Mouse (Mus musculus): Measurements from ENCODE around the gene Dpy19l1. TPM values are rescaled to one million over a fixed set of nuclear protein-coding genes. Genes with fewer than 3 reads are reported as not detected.

Dpy19l1 gene
- total RNA-seq (2014; rRNA removed), result 47.3 and 49.0 TPM in 2 replicates
- polyA plus RNA-seq (2015; fragmentation: Nextera tagmentation; extraction: Ambion mirVana), result 14.4 and 16.8 TPM in 2 replicates

- Histone ChIP-seq H3K27ac (ENCODE audit: low read depth, low read length) (peak within 1 kb of the TSS; percentile 78), H3K4me2 (ENCODE audit: low read depth, low read length, poor library complexity, severe bottlenecking) (peak within 1 kb of the TSS; percentile 74), H3K27me3 (ENCODE audit: insufficient read depth, low read length) (no peaks in the 10 kb centered on the region), H3K9me3 (ENCODE audit: low read length) (no peaks in the 10 kb centered on the region), H3K9ac (replicated peaks; ENCODE audit: low read length, poor library complexity, severe bottlenecking) (peak within 1 kb of the TSS; percentile 68), H3K4me1 (ENCODE audit: insufficient read depth, low read length) (peaks cover 13% of the 10 kb centered on the region; the same call in 1 of the 2 replicates), H3K4me3 (ENCODE audit: low read depth, low read length) (peak within 1 kb of the TSS; percentile 77), H3K36me3 (ENCODE audit: insufficient read depth, low read length) (no peaks in the 10 kb centered on the region)
- whole genome bisulfite sequencing, result under 1% methylated on average over 72 of the region's 99 CpGs
- ATAC-seq (ENCODE audit: low FRiP score) (peak; percentile 95), DNase-seq (ENCODE audit: low spot score) (peak; percentile 93)
- peak; percentile 12 for TF ChIP-seq CTCF (IDR thresholded peaks at IDR 0.05)
Measured at GRCm38 (mm10) chr9:24503067-24503857, at the start of gene Dpy19l1. TSS of gene Dpy19l1 (minus strand) at chr9:24503140.

DNA sequence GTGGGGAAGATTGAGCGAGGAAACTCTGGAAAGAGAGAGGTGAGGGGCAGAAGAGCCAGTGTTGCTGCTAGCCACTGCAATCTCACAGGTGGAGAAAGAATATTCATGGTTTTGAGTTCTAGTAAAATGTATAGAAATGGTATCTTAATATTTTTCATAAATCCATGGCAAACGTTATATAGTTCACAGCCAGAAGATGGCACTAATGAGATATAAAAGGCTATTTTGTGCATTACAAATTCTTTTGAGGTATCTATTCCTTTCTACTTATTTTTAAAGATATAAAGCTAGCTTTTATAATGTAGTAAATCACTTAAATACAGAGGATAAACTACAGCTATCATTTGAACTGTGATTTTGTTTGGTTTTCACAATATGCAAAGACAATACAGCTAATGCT is 35.2 kb upstream of the Dpy19l1 start:
- WGBS, result 46% methylated on average over 2 of the region's 2 CpGs

DNA sequence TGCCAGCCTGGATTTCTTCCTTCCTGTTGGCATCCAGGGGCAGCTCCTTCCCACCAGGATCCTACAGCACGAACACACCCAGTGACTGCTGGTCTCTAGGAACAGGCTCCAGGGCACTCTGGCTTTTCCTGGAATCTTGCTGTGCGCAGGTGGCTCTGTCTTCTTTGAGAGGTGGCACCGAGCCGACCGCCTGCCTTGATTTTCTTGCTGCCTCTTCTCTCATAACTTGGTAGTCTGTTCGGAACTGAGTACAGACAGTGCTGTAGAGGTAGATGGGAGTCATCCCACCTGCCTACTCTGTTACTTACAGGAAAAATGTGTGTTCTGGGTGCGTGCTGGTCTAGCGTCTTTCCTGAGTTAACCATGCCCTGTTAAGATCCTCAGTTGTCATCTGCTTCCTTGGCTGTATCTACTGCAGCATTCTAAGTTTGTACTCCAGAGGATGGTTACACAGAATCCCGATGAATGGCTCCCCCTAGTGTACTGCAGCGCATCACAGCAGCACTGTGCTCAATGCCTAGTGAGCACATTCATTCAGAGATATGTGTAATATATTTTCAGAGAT is 13.7 kb upstream of the Dpy19l1 start:
- ATAC-seq (ENCODE audit: low FRiP score), result peak; percentile 68; the same call in 1 of the 2 replicates
- Histone ChIP-seq H3K9me3 (ENCODE audit: low read length) (no peaks in the 10 kb centered on the region), H3K4me2 (ENCODE audit: low read depth, low read length, poor library complexity, severe bottlenecking) (no peak overlapping the region), H3K4me1 (ENCODE audit: insufficient read depth, low read length) (no peaks in the 10 kb centered on the region), H3K27me3 (ENCODE audit: insufficient read depth, low read length) (no peaks in the 10 kb centered on the region), H3K36me3 (ENCODE audit: insufficient read depth, low read length) (no peaks in the 10 kb centered on the region), H3K9ac (replicated peaks; ENCODE audit: low read length, poor library complexity, severe bottlenecking) (no peak overlapping the region), H3K4me3 (ENCODE audit: low read depth, low read length) (no peak overlapping the region), H3K27ac (ENCODE audit: low read depth, low read length) (no peak overlapping the region)
- 63% methylated on average over 10 of the region's 10 CpGs for WGBS
- peak; percentile 87 for DNase-seq (ENCODE audit: low spot score)
- TF ChIP-seq CTCF (IDR thresholded peaks at IDR 0.05), result peak; percentile 94

More for the DNA sequence above, 35.2 kb upstream of the Dpy19l1 start:
- DNase-seq (ENCODE audit: low spot score), result no peak
- Histone ChIP-seq H3K4me1 (ENCODE audit: insufficient read depth, low read length) (no peaks in the 10 kb centered on the region), H3K4me3 (ENCODE audit: low read depth, low read length) (no peak overlapping the region), H3K27me3 (ENCODE audit: insufficient read depth, low read length) (no peaks in the 10 kb centered on the region), H3K9ac (replicated peaks; ENCODE audit: low read length, poor library complexity, severe bottlenecking) (no peak overlapping the region), H3K4me2 (ENCODE audit: low read depth, low read length, poor library complexity, severe bottlenecking) (no peak overlapping the region), H3K27ac (ENCODE audit: low read depth, low read length) (no peak overlapping the region), H3K36me3 (ENCODE audit: insufficient read depth, low read length) (no peaks in the 10 kb centered on the region), H3K9me3 (ENCODE audit: low read length) (no peaks in the 10 kb centered on the region)
- peak; percentile 69 for TF ChIP-seq CTCF (IDR thresholded peaks at IDR 0.05)
- no peak for ATAC-seq (ENCODE audit: low FRiP score)

GRCm38 (mm10) chr9:24514078-24514469 is 11.1 kb upstream of the Dpy19l1 start:
- WGBS, result 71% methylated on average over 5 of the region's 5 CpGs
- H3K4me1 ChIP-seq (ENCODE audit: insufficient read depth, low read length), result no peaks in the 10 kb centered on the region
- no peak for ATAC-seq (ENCODE audit: low FRiP score)

DNA sequence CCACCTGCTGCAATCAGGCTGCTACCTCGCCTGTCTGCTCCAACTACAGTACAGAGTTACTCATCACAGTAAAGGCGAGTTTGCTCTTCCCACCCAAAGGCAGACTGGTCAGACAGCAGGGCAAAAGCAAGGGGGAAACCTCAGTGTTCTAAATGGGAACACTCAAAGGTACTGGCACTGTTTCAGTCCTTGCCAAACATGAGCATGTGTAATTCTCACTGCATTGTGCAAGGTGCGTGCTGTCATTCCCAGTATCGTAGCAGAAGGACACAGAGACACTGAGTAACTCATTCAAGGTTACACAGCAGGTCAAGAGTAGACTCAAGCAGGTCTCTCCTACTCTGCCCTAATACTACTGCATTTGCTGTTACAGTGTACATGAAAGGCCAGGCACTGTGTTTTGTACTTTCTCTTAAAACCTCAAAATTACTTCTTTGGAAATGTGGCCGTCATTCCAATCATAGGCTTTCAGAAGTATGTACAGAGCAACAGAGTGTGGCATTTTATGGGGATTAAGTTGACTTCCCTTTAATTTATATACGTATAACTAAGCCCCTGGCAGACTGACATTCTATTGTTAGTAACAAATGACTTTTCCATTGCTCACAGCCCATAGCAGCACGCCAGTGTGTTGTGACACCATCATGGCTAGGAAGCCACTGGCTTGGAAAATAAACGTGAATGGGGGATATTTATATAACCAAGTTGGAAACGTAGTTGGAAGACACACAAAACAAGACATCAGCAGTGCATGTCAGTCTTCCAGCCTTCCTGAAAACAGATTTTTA is 10.5 kb upstream of the Dpy19l1 start:
- H3K9ac ChIP-seq (replicated peaks; ENCODE audit: low read length, poor library complexity, severe bottlenecking), result no peak overlapping the region
- no peaks in the 10 kb centered on the region for H3K4me1 ChIP-seq (ENCODE audit: insufficient read depth, low read length)
- WGBS, result 73% methylated on average over 9 of the region's 9 CpGs
- H3K4me2 ChIP-seq (ENCODE audit: low read depth, low read length, poor library complexity, severe bottlenecking), result no peak overlapping the region
- no peaks in the 10 kb centered on the region for H3K27me3 ChIP-seq (ENCODE audit: insufficient read depth, low read length)
- TF ChIP-seq CTCF (IDR thresholded peaks at IDR 0.05), result no peak
- DNase-seq (ENCODE audit: low spot score) (no peak), ATAC-seq (ENCODE audit: low FRiP score) (no peak)
- no peaks in the 10 kb centered on the region for H3K9me3 ChIP-seq (ENCODE audit: low read length)
- no peak overlapping the region for H3K4me3 ChIP-seq (ENCODE audit: low read depth, low read length)
- H3K36me3 ChIP-seq (ENCODE audit: insufficient read depth, low read length), result no peaks in the 10 kb centered on the region
- H3K27ac ChIP-seq (ENCODE audit: low read depth, low read length), result no peak overlapping the region

More at GRCm38 (mm10) chr9:24514078-24514469, 11.1 kb upstream of the Dpy19l1 start:
- Histone ChIP-seq H3K36me3 (ENCODE audit: insufficient read depth, low read length) (no peaks in the 10 kb centered on the region), H3K9me3 (ENCODE audit: low read length) (no peaks in the 10 kb centered on the region), H3K9ac (replicated peaks; ENCODE audit: low read length, poor library complexity, severe bottlenecking) (no peak overlapping the region), H3K27me3 (ENCODE audit: insufficient read depth, low read length) (no peaks in the 10 kb centered on the region), H3K4me2 (ENCODE audit: low read depth, low read length, poor library complexity, severe bottlenecking) (no peak overlapping the region), H3K4me3 (ENCODE audit: low read depth, low read length) (no peak overlapping the region), H3K27ac (ENCODE audit: low read depth, low read length) (no peak overlapping the region)
- DNase-seq (ENCODE audit: low spot score), result no peak
- TF ChIP-seq CTCF (IDR thresholded peaks at IDR 0.05), result no peak

Data from midbrain, postnatal 0 days (tissue).